Mouse (Mus musculus): ENCODE results near the gene Mapk7.

DNA sequence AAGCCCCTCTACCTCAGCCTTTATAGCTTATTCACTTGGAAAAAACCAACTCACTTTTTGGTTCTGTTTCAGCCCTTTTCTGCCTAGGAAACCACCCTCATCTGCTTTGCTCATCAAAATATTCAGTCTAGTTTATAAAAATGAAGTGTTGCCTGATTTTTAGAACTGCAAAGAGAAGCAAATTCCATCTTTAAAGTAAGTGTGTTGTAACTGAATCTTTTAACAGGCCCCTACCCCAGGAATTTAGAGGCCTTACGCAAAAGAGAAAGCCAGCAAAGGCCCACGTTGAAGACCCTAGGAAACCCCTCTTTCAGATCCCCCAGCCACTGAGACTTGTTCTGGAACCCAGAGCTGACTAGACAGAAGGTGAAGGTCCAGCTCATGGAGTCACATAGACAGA is 30.1 kb downstream of the Mapk7 start:
- TF ChIP-seq POLR2A (IDR thresholded peaks at IDR 0.05; ENCODE audit: borderline replicate concordance, control insufficient read depth, low read depth, low read length) (no peak), CTCF (IDR thresholded peaks at IDR 0.05; ENCODE audit: control insufficient read depth, insufficient read depth, low read length) (no peak)

Measured in bone marrow, adult 2 months (tissue).